Mouse (Mus musculus) forebrain, embryonic 11.5 days (tissue): Measurements from ENCODE around the gene Togaram1. TPM values are rescaled to one million over a fixed set of nuclear protein-coding genes. Genes with fewer than 3 reads are reported as not detected.
A peak's percentile ranks its signal among the peaks of the same experiment; 100 is the strongest.

Experiments used
- ATAC-seq: fragments of 200-750 bp; cut with Nextera tagmentation; replicated peaks from 2 replicates; pipeline ENCODE4 v1.8.0; 2017; ENCODE audit warnings: moderate TSS enrichment; ENCODE audit not compliant: low FRiP score
- DNase-seq: peaks from one replicate; pipeline ENCODE4 v3.0.0-alpha.2; 2017; ENCODE audit warnings: low spot score
- H3K27ac ChIP-seq: fragments of 300-500 bp; sonication (generic); 2 replicates; pipeline ENCODE4 v1.5.1; 2014; ENCODE audit warnings: low read depth, low read length
- H3K27me3 ChIP-seq: fragments of 300-500 bp; sonication (generic); 2 replicates; pipeline ENCODE4 v1.6.1; 2014; ENCODE audit warnings: mild to moderate bottlenecking, low read length, mixed read lengths; ENCODE audit not compliant: control insufficient read depth, insufficient read depth
- H3K36me3 ChIP-seq: fragments of 300-500 bp; sonication (generic); 2 replicates; pipeline ENCODE4 v1.6.1; 2014; ENCODE audit warnings: mild to moderate bottlenecking, low read length, moderate library complexity, mixed read lengths; ENCODE audit not compliant: control insufficient read depth, insufficient read depth
- H3K4me1 ChIP-seq: fragments of 300-500 bp; sonication (generic); replicated peaks from 2 replicates; pipeline ENCODE4 v1.6.1; 2014; ENCODE audit warnings: low read length, mixed read lengths; ENCODE audit not compliant: control insufficient read depth, insufficient read depth
- H3K4me2 ChIP-seq: fragments of 300-500 bp; sonication (generic); 2 replicates; pipeline ENCODE4 v1.6.1; 2014; ENCODE audit warnings: low read depth, mild to moderate bottlenecking, low read length, moderate library complexity, mixed read lengths; ENCODE audit not compliant: severe bottlenecking
- H3K4me3 ChIP-seq: fragments of 300-500 bp; sonication (generic); 2 replicates; pipeline ENCODE4 v1.5.1; 2014; ENCODE audit warnings: low read depth, low read length
- H3K9ac ChIP-seq: fragments of 300-500 bp; sonication (generic); 2 replicates; pipeline ENCODE4 v1.6.1; 2014; ENCODE audit warnings: low read length
- H3K9me3 ChIP-seq: fragments of 300-500 bp; sonication (generic); 2 replicates; pipeline ENCODE4 v1.6.1; 2016; ENCODE audit warnings: low read length, mixed read lengths; ENCODE audit not compliant: control insufficient read depth
- WGBS: fragments of 180-500 bp; shearing (Covaris S2); extraction: QIAGEN DNeasy Blood & Tissue Kit; methylation state at CpG from one replicate; pipeline ENCODE4 v1.1.7; 2014; 5-methylcytosine and 5-hydroxymethylcytosine counted together
- polyA plus RNA-seq: library from polyadenylated mRNA; unstranded; fragments of >200 nt; fragmentation: Nextera tagmentation; extraction: Ambion mirVana; gene quantifications from 2 replicates; pipeline ENCODE4 v1.2.1, GENCODE M21; 2014

Gene Togaram1
- 26.5 and 27.2 TPM in 2 replicates for polyA plus RNA-seq

- no peaks in the 10 kb centered on the region for H3K27me3 ChIP-seq
- peak within 1 kb of the TSS; percentile 81 for H3K4me3 ChIP-seq
- peak within 1 kb of the TSS; percentile 88 for H3K9ac ChIP-seq
- ATAC-seq (peak; percentile 99), DNase-seq (peak; percentile 99)
- H3K4me1 ChIP-seq, result 0 out of 2 replicates have a peak, but pooled peaks cover 2% of the 10 kb centered on the region
- H3K9me3 ChIP-seq, result no peaks in the 10 kb centered on the region
- WGBS, result under 1% methylated on average over 44 of the region's 45 CpGs
- no peaks in the 10 kb centered on the region for H3K36me3 ChIP-seq
- H3K4me2 ChIP-seq, result peak within 1 kb of the TSS; percentile 86
- H3K27ac ChIP-seq, result peak within 1 kb of the TSS; percentile 74
Measured at GRCm38 (mm10) chr12:64965124-64966026, at the start of gene Togaram1, which contains the start of gene Klhl28. Gene Togaram1 (plus strand): TSS chr12:64965804. Gene Klhl28 (minus strand): TSS chr12:64965534.

GRCm38 (mm10) chr12:64916735-64917134, 48.9 kb upstream of the Togaram1 start:
- Histone ChIP-seq H3K4me1 (no peaks in the 10 kb centered on the region), H3K27ac (no peak overlapping the region)
- no peak for DNase-seq

GRCm38 (mm10) chr12:64917578-64918471, 47.8 kb upstream of the Togaram1 start, which contains the start of gene Gm527:
Gene Gm527 (plus strand): TSS chr12:64917906.
- Histone ChIP-seq H3K4me3 (peak within 1 kb of the TSS; percentile 80), H3K4me1 (no peaks in the 10 kb centered on the region), H3K27me3 (no peaks in the 10 kb centered on the region), H3K36me3 (no peaks in the 10 kb centered on the region), H3K9ac (peak within 1 kb of the TSS; percentile 76), H3K27ac (no peak within 1 kb of the TSS), H3K9me3 (no peaks in the 10 kb centered on the region), H3K4me2 (peak within 1 kb of the TSS; percentile 58)
- ATAC-seq (peak; percentile 100), DNase-seq (peak; percentile 98)
- WGBS, result under 1% methylated on average over 78 of the region's 93 CpGs

More at GRCm38 (mm10) chr12:64916735-64917134, 48.9 kb upstream of the Togaram1 start:
- Histone ChIP-seq H3K4me3 (no peak overlapping the region), H3K9ac (no peak overlapping the region), H3K27me3 (no peaks in the 10 kb centered on the region), H3K4me2 (no peak overlapping the region), H3K9me3 (no peaks in the 10 kb centered on the region), H3K36me3 (no peaks in the 10 kb centered on the region)
- no peak for ATAC-seq

- Histone ChIP-seq H3K4me1 (no peaks in the 10 kb centered on the region), H3K4me2 (no peak overlapping the region), H3K4me3 (no peak overlapping the region), H3K27me3 (no peaks in the 10 kb centered on the region), H3K9ac (no peak overlapping the region), H3K36me3 (no peaks in the 10 kb centered on the region), H3K27ac (no peak overlapping the region), H3K9me3 (no peaks in the 10 kb centered on the region)
- ATAC-seq (no peak), DNase-seq (no peak)
- WGBS, result 89% methylated on average over 2 of the region's 2 CpGs
Measured at GRCm38 (mm10) chr12:64937493-64937892, 28.1 kb upstream of the Togaram1 start.

DNA sequence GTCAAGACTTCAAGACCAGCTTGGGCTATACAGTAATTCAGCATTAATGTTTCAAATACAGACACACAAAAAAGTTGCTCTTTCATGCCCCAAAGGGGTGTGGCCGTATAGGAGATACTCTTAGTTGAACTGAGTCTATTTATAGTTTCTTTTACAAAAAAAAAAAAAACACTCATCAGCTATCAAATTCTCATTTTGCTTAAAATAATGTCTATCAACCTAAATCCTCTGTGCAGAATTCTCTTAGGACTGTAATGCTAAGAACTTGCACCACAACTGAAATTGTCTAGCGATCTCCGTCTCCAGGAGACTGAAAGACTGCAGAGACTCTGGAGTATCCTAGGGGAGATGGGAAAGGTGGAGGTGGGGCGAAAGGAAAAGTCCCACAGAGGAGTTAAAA, 1.0 kb upstream of the Togaram1 start:
- peak overlapping the region; percentile 50 for H3K9ac ChIP-seq
- no peak overlapping the region for H3K27ac ChIP-seq
- H3K4me3 ChIP-seq, result peak overlapping the region; percentile 81
- 0 out of 2 replicates have a peak, but pooled peaks cover 2% of the 10 kb centered on the region for H3K4me1 ChIP-seq
- peak overlapping the region; percentile 79 for H3K4me2 ChIP-seq
- DNase-seq (no peak), ATAC-seq (no peak)
- H3K9me3 ChIP-seq, result no peaks in the 10 kb centered on the region
- H3K27me3 ChIP-seq, result no peaks in the 10 kb centered on the region
- WGBS, result 22% methylated on average over 4 of the region's 4 CpGs
- no peaks in the 10 kb centered on the region for H3K36me3 ChIP-seq

DNA sequence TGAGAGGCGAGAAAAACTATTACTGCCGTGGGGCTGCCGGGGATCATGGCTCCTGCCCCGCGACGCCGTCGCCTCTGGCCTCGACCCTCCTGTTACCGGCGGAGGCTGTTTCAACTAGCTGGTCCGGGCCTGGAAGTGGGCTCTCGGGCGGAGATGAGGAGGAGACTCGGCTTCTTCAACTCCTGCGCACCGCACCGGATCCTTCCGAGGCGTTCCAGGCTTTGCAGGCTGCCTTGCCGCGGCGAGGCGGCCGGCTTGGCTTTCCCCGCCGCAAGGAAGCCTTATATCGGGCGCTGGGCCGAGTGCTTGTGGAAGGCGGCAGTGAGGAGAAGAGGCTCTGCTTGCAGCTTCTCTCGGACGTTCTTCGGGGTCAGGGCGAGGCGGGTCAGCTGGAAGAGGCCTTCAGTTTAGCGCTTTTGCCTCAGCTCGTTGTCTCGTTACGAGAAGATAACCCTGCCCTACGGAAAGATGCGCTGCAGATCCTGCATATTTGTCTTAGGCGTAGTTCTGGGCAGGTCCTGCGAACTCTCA, 562 bp downstream of the Togaram1 start:
- H3K36me3 ChIP-seq, result no peaks in the 10 kb centered on the region
- 0 out of 2 replicates have a peak, but pooled peaks cover 2% of the 10 kb centered on the region for H3K4me1 ChIP-seq
- H3K4me3 ChIP-seq, result peak overlapping the region; percentile 81
- H3K4me2 ChIP-seq, result peak overlapping the region; percentile 86
- no peak; the same call in 1 of the 2 replicates for ATAC-seq
- peak overlapping the region; percentile 88 for H3K9ac ChIP-seq
- under 1% methylated on average over 44 of the region's 44 CpGs for WGBS
- no peaks in the 10 kb centered on the region for H3K27me3 ChIP-seq
- no peaks in the 10 kb centered on the region for H3K9me3 ChIP-seq
- no peak for DNase-seq
- H3K27ac ChIP-seq, result peak overlapping the region; percentile 74

- Histone ChIP-seq H3K27ac (no peak overlapping the region), H3K9ac (peak overlapping the region; percentile 88), H3K4me1 (0 out of 2 replicates have a peak, but pooled peaks cover 2% of the 10 kb centered on the region), H3K4me3 (peak overlapping the region; percentile 81), H3K36me3 (no peaks in the 10 kb centered on the region), H3K27me3 (no peaks in the 10 kb centered on the region), H3K4me2 (peak overlapping the region; percentile 86), H3K9me3 (no peaks in the 10 kb centered on the region)
- DNase-seq, result peak; percentile 45
- 5% methylated on average over 19 of the region's 19 CpGs for WGBS
- ATAC-seq, result no peak
Measured at GRCm38 (mm10) chr12:64966652-64967435, 1.2 kb downstream of the Togaram1 start.
